Mouse (Mus musculus): ENCODE data around the gene 6430548M08Rik. TPM values are rescaled to one million over a fixed set of nuclear protein-coding genes. Genes with fewer than 3 reads are reported as not detected.

6430548M08Rik gene
- total RNA-seq, 1 experiment, result 0.54 TPM

GRCm38 (mm10) chr8:120190810-120191413 lies 77.0 kb downstream of the 6430548M08Rik start:
- in situ Hi-C loops (cut with MboI; ENCODE audit: low sequenced_read_pairs in 2 of 2, unreplicated experiment in 2 of 2), result no loop called here
- Histone ChIP-seq H3K4me1 (ENCODE audit: control insufficient read depth in 2 of 2, insufficient read depth in 2 of 2, low read length in 2 of 2, poor library complexity in 1 of 2) (no peaks in the 10 kb centered on the region), H3K9ac (ENCODE audit: insufficient read depth, low read depth, low read length, poor library complexity, severe bottlenecking) (no peak overlapping the region), H3K36me3 (ENCODE audit: control insufficient read depth, insufficient read depth, low read length, poor library complexity, severe bottlenecking) (no peaks in the 10 kb centered on the region), H3K27ac (ENCODE audit: insufficient read depth, low read depth, low read length, poor library complexity, severe bottlenecking) (no peak overlapping the region), H3K4me3 (ENCODE audit: insufficient read depth in 1 of 2, low read depth in 1 of 2, low read length in 2 of 2, poor library complexity in 1 of 2, severe bottlenecking in 1 of 2) (no peak overlapping the region; a peak in 1 of 4 replicates), H3K9me3 (ENCODE audit: control insufficient read depth, insufficient read depth, low read depth, low read length) (no peaks in the 10 kb centered on the region)
- DNase-seq (ENCODE audit: low read depth, low spot score), result no peak
- no peak for TF ChIP-seq ZNF384 (IDR thresholded peaks at IDR 0.05; ENCODE audit: low read depth, low read length)
- TF ChIP-seq HCFC1 (IDR thresholded peaks at IDR 0.05; ENCODE audit: borderline replicate concordance, insufficient read depth, low read length), result no peak
- no peak for TF ChIP-seq MAFK (IDR thresholded peaks at IDR 0.05; ENCODE audit: insufficient read depth, low read depth, low read length)
- no peak for TF ChIP-seq ZC3H11A (IDR thresholded peaks at IDR 0.05; ENCODE audit: borderline replicate concordance, low read depth, low read length)
- no peak for TF ChIP-seq CHD2 (IDR thresholded peaks at IDR 0.05; ENCODE audit: low read depth, low read length)

- in situ Hi-C loops (cut with MboI; ENCODE audit: low sequenced_read_pairs in 2 of 2, unreplicated experiment in 2 of 2), result no loop called here
- Histone ChIP-seq H3K4me3 (ENCODE audit: insufficient read depth in 1 of 2, low read depth in 1 of 2, low read length in 2 of 2, poor library complexity in 1 of 2, severe bottlenecking in 1 of 2) (no peak overlapping the region), H3K9me3 (ENCODE audit: control insufficient read depth, insufficient read depth, low read depth, low read length) (no peaks in the 10 kb centered on the region), H3K9ac (ENCODE audit: insufficient read depth, low read depth, low read length, poor library complexity, severe bottlenecking) (no peak overlapping the region), H3K36me3 (ENCODE audit: control insufficient read depth, insufficient read depth, low read length, poor library complexity, severe bottlenecking) (no peaks in the 10 kb centered on the region), H3K27ac (ENCODE audit: insufficient read depth, low read depth, low read length, poor library complexity, severe bottlenecking) (no peak overlapping the region), H3K4me1 (ENCODE audit: control insufficient read depth in 2 of 2, insufficient read depth in 2 of 2, low read length in 2 of 2, poor library complexity in 1 of 2) (no peaks in the 10 kb centered on the region)
- no peak for DNase-seq (ENCODE audit: low read depth, low spot score)
- TF ChIP-seq CHD2 (IDR thresholded peaks at IDR 0.05; ENCODE audit: low read depth, low read length) (no peak), MAFK (IDR thresholded peaks at IDR 0.05; ENCODE audit: insufficient read depth, low read depth, low read length) (no peak), ZC3H11A (IDR thresholded peaks at IDR 0.05; ENCODE audit: borderline replicate concordance, low read depth, low read length) (no peak), ZNF384 (IDR thresholded peaks at IDR 0.05; ENCODE audit: low read depth, low read length) (no peak), HCFC1 (IDR thresholded peaks at IDR 0.05; ENCODE audit: borderline replicate concordance, insufficient read depth, low read length) (no peak)
Observed at GRCm38 (mm10) chr8:120191633-120192032, 77.7 kb downstream of the 6430548M08Rik start.

GRCm38 (mm10) chr8:120192118-120192517 lies 78.2 kb downstream of the 6430548M08Rik start:
- H3K27ac ChIP-seq (ENCODE audit: insufficient read depth, low read depth, low read length, poor library complexity, severe bottlenecking), result no peak overlapping the region
- H3K4me3 ChIP-seq (ENCODE audit: insufficient read depth in 1 of 2, low read depth in 1 of 2, low read length in 2 of 2, poor library complexity in 1 of 2, severe bottlenecking in 1 of 2), result no peak overlapping the region
- no peak for TF ChIP-seq MAFK (IDR thresholded peaks at IDR 0.05; ENCODE audit: insufficient read depth, low read depth, low read length)
- TF ChIP-seq CHD2 (IDR thresholded peaks at IDR 0.05; ENCODE audit: low read depth, low read length), result no peak
- no peak for TF ChIP-seq HCFC1 (IDR thresholded peaks at IDR 0.05; ENCODE audit: borderline replicate concordance, insufficient read depth, low read length)
- TF ChIP-seq ZC3H11A (IDR thresholded peaks at IDR 0.05; ENCODE audit: borderline replicate concordance, low read depth, low read length), result no peak
- no peak for TF ChIP-seq ZNF384 (IDR thresholded peaks at IDR 0.05; ENCODE audit: low read depth, low read length)
- no peaks in the 10 kb centered on the region for H3K4me1 ChIP-seq (ENCODE audit: control insufficient read depth in 2 of 2, insufficient read depth in 2 of 2, low read length in 2 of 2, poor library complexity in 1 of 2)
- H3K9me3 ChIP-seq (ENCODE audit: control insufficient read depth, insufficient read depth, low read depth, low read length), result no peaks in the 10 kb centered on the region
- in situ Hi-C loops (cut with MboI; ENCODE audit: low sequenced_read_pairs in 2 of 2, unreplicated experiment in 2 of 2), result no loop called here
- no peak for DNase-seq (ENCODE audit: low read depth, low spot score)
- no peaks in the 10 kb centered on the region for H3K36me3 ChIP-seq (ENCODE audit: control insufficient read depth, insufficient read depth, low read length, poor library complexity, severe bottlenecking)
- H3K9ac ChIP-seq (ENCODE audit: insufficient read depth, low read depth, low read length, poor library complexity, severe bottlenecking), result no peak overlapping the region

GRCm38 (mm10) chr8:120201351-120201750 lies 87.4 kb downstream of the 6430548M08Rik start:
- no peak overlapping the region for H3K9ac ChIP-seq (ENCODE audit: insufficient read depth, low read depth, low read length, poor library complexity, severe bottlenecking)
- in situ Hi-C loops (cut with MboI; ENCODE audit: low sequenced_read_pairs in 2 of 2, unreplicated experiment in 2 of 2), result no loop called here
- H3K36me3 ChIP-seq (ENCODE audit: control insufficient read depth, insufficient read depth, low read length, poor library complexity, severe bottlenecking), result no peaks in the 10 kb centered on the region
- no peak for TF ChIP-seq HCFC1 (IDR thresholded peaks at IDR 0.05; ENCODE audit: borderline replicate concordance, insufficient read depth, low read length)
- TF ChIP-seq ZC3H11A (IDR thresholded peaks at IDR 0.05; ENCODE audit: borderline replicate concordance, low read depth, low read length), result no peak
- no peak for TF ChIP-seq MAFK (IDR thresholded peaks at IDR 0.05; ENCODE audit: insufficient read depth, low read depth, low read length)
- no peak for TF ChIP-seq CHD2 (IDR thresholded peaks at IDR 0.05; ENCODE audit: low read depth, low read length)
- no peak for TF ChIP-seq ZNF384 (IDR thresholded peaks at IDR 0.05; ENCODE audit: low read depth, low read length)
- no peak overlapping the region for H3K4me3 ChIP-seq (ENCODE audit: insufficient read depth in 1 of 2, low read depth in 1 of 2, low read length in 2 of 2, poor library complexity in 1 of 2, severe bottlenecking in 1 of 2)
- no peak overlapping the region for H3K27ac ChIP-seq (ENCODE audit: insufficient read depth, low read depth, low read length, poor library complexity, severe bottlenecking)
- H3K4me1 ChIP-seq (ENCODE audit: control insufficient read depth in 2 of 2, insufficient read depth in 2 of 2, low read length in 2 of 2, poor library complexity in 1 of 2), result no peaks in the 10 kb centered on the region
- DNase-seq (ENCODE audit: low read depth, low spot score), result no peak
- H3K9me3 ChIP-seq (ENCODE audit: control insufficient read depth, insufficient read depth, low read depth, low read length), result peaks cover 9% of the 10 kb centered on the region
